Mouse (Mus musculus): ENCODE measurements around the gene Trio.

DNA sequence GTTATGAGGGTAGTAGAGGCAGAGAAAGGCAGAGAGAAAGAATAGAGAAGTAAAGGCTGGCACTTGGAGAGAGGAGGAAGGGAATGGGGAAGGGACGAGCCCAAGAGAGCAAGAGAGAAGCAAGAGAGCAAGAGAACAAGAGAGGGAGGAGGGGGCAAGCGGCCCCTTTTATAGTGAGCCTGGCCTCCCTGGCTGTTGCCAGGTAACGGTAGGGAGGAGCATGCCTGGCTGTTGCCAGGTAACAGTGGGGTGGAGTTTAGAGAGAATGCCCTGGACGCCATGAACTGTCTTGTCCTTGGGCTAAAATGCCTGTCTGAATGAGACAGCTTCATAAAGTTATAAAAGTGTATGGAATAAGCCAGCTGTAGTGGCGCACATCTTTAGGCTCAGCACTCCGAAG, 34.8 kb upstream of the Trio start:
- TF ChIP-seq CTCF (IDR thresholded peaks at IDR 0.05; ENCODE audit: low read depth, low read length): no peak
- no peak for TF ChIP-seq GATA1 (IDR thresholded peaks at IDR 0.05; ENCODE audit: borderline replicate concordance, low read length)
- no peak for TF ChIP-seq POLR2AphosphoS5 (IDR thresholded peaks at IDR 0.05; ENCODE audit: insufficient replicate concordance, low read depth, low read length)
- no peak for TF ChIP-seq TAL1 (conservative IDR thresholded peaks at IDR 0.05; ENCODE audit: low read depth, low read length)

All from G1E (cell line).